Mouse (Mus musculus) bone marrow macrophage, adult 2 months (primary cell): ENCODE measurements at regions not wholly inside any gene's neighbourhood (a gene's known extent, or its start where the extent isn't known, plus 50 kb on each side); places are given as distances from the start of the nearest gene placed in this dataset.

ENCODE experiments used
- CTCF ChIP-seq: IDR thresholded peaks from 2 replicates; pipeline ENCODE4 v1.5.1; 2012; ENCODE audit warnings: low read depth, mild to moderate bottlenecking, low read length, moderate library complexity
- POLR2A ChIP-seq: IDR thresholded peaks from 2 replicates; pipeline ENCODE4 v1.6.1; 2012; ENCODE audit warnings: mild to moderate bottlenecking, low read depth, low read length, borderline replicate concordance

GRCm38 (mm10) chr13:106721167-106721566 is 215.6 kb downstream of the Ipo11 start:
- TF ChIP-seq CTCF: no peak
- no peak for TF ChIP-seq POLR2A
